Mouse (Mus musculus): Measurements from ENCODE around the gene Usp47. TPM values are rescaled to one million over a fixed set of nuclear protein-coding genes. Genes with fewer than 3 reads are reported as not detected.
"Not testable (repeated sequence)": the region's sequence is repeated elsewhere in the genome, so short reads cannot be mapped to it uniquely, and the experiment has no call there.

Gene Usp47
- polyA plus RNA-seq, 1 experiment from 2014 or later = 36.9 TPM

- no peak overlapping the region for H3K27ac ChIP-seq
- H3K9ac ChIP-seq = no peak overlapping the region
- no peaks in the 10 kb centered on the region for H3K9me3 ChIP-seq (replicated peaks)
- H3K27me3 ChIP-seq (replicated peaks) = no peaks in the 10 kb centered on the region
- no peak overlapping the region for H3K4me3 ChIP-seq
- WGBS (ENCODE audit: insufficient replicate concordance) = 44% methylated on average over 1 of the region's 1 CpGs
- no peak overlapping the region for H3K4me2 ChIP-seq
- H3K36me3 ChIP-seq = no peaks in the 10 kb centered on the region
- no peak for ATAC-seq
- peaks cover 16% of the 10 kb centered on the region for H3K4me1 ChIP-seq
These were observed 21.9 kb downstream of the Usp47 start for GRCm38 (mm10) chr7:112045249-112045648.

- WGBS (ENCODE audit: insufficient replicate concordance) = 49% methylated on average over 3 of the region's 3 CpGs
- ATAC-seq = no peak
These were observed 22.6 kb downstream of the Usp47 start for GRCm38 (mm10) chr7:112045794-112046388.

GRCm38 (mm10) chr7:112048643-112049042 lies 25.3 kb downstream of the Usp47 start:
- H3K4me2 ChIP-seq = no peak overlapping the region
- H3K4me3 ChIP-seq = no peak overlapping the region
- 71% methylated on average over 5 of the region's 5 CpGs for WGBS (ENCODE audit: insufficient replicate concordance)
- H3K9me3 ChIP-seq (replicated peaks) = no peaks in the 10 kb centered on the region
- no peak for ATAC-seq
- no peak overlapping the region for H3K9ac ChIP-seq
- no peak overlapping the region for H3K27ac ChIP-seq
- no peaks in the 10 kb centered on the region for H3K27me3 ChIP-seq (replicated peaks)
- H3K4me1 ChIP-seq = peaks cover 4% of the 10 kb centered on the region
- H3K36me3 ChIP-seq = peaks cover 4% of the 10 kb centered on the region; the same call in 1 of the 2 replicates

More at GRCm38 (mm10) chr7:112045794-112046388, 22.6 kb downstream of the Usp47 start:
- no peak overlapping the region for H3K4me3 ChIP-seq
- H3K9me3 ChIP-seq (replicated peaks) = no peaks in the 10 kb centered on the region
- no peak overlapping the region for H3K27ac ChIP-seq
- no peaks in the 10 kb centered on the region for H3K27me3 ChIP-seq (replicated peaks)
- H3K36me3 ChIP-seq = no peaks in the 10 kb centered on the region
- no peak overlapping the region for H3K4me2 ChIP-seq
- H3K9ac ChIP-seq = no peak overlapping the region
- peaks cover 12% of the 10 kb centered on the region for H3K4me1 ChIP-seq

- Histone ChIP-seq H3K9ac (no peak overlapping the region), H3K9me3 (replicated peaks) (no peaks in the 10 kb centered on the region), H3K36me3 (peaks cover 35% of the 10 kb centered on the region), H3K4me3 (no peak overlapping the region), H3K27ac (no peak overlapping the region), H3K4me2 (no peak overlapping the region), H3K27me3 (replicated peaks) (no peaks in the 10 kb centered on the region), H3K4me1 (peaks cover 4% of the 10 kb centered on the region; the same call in 1 of the 2 replicates)
- no peak for ATAC-seq
- WGBS (ENCODE audit: insufficient replicate concordance) = 88% methylated on average over 3 of the region's 3 CpGs
These were observed 30.4 kb downstream of the Usp47 start for GRCm38 (mm10) chr7:112053667-112054066.

- H3K4me2 ChIP-seq = no peak overlapping the region
- H3K36me3 ChIP-seq = peaks cover 44% of the 10 kb centered on the region
- no peaks in the 10 kb centered on the region for H3K27me3 ChIP-seq (replicated peaks)
- H3K9ac ChIP-seq = no peak overlapping the region
- H3K4me1 ChIP-seq = peaks cover 4% of the 10 kb centered on the region; the same call in 1 of the 2 replicates
- 69% methylated on average over 8 of the region's 8 CpGs for WGBS (ENCODE audit: insufficient replicate concordance)
- no peak overlapping the region for H3K4me3 ChIP-seq
- peak; percentile 74 for ATAC-seq
- H3K9me3 ChIP-seq (replicated peaks) = no peaks in the 10 kb centered on the region
- peak overlapping the region; percentile 65 for H3K27ac ChIP-seq
These were observed 32.8 kb downstream of the Usp47 start for GRCm38 (mm10) chr7:112055901-112056625.

- Histone ChIP-seq H3K27me3 (replicated peaks) (no peaks in the 10 kb centered on the region), H3K4me3 (no peak overlapping the region), H3K9me3 (replicated peaks) (no peaks in the 10 kb centered on the region), H3K9ac (no peak overlapping the region), H3K27ac (no peak overlapping the region), H3K4me2 (no peak overlapping the region), H3K4me1 (no peaks in the 10 kb centered on the region), H3K36me3 (peaks cover 52% of the 10 kb centered on the region)
- 79% methylated on average over 5 of the region's 5 CpGs for WGBS (ENCODE audit: insufficient replicate concordance)
- no peak for ATAC-seq
These were observed 51.6 kb downstream of the Usp47 start for GRCm38 (mm10) chr7:112074868-112075267.

- H3K36me3 ChIP-seq = peaks cover 73% of the 10 kb centered on the region
These were observed 59.3 kb downstream of the Usp47 start for GRCm38 (mm10) chr7:112082636-112083035.

GRCm38 (mm10) chr7:112084222-112084621 lies 60.9 kb downstream of the Usp47 start:
- no peak overlapping the region for H3K9ac ChIP-seq
- H3K4me3 ChIP-seq = no peak overlapping the region
- H3K4me2 ChIP-seq = no peak overlapping the region
- H3K36me3 ChIP-seq = peaks cover 73% of the 10 kb centered on the region
- 84% methylated on average over 2 of the region's 2 CpGs for WGBS (ENCODE audit: insufficient replicate concordance)
- H3K27me3 ChIP-seq (replicated peaks) = no peaks in the 10 kb centered on the region
- no peaks in the 10 kb centered on the region for H3K9me3 ChIP-seq (replicated peaks)
- ATAC-seq = no peak
- no peaks in the 10 kb centered on the region for H3K4me1 ChIP-seq
- no peak overlapping the region for H3K27ac ChIP-seq

More at GRCm38 (mm10) chr7:112082636-112083035, 59.3 kb downstream of the Usp47 start:
- Histone ChIP-seq H3K4me2 (no peak overlapping the region), H3K27ac (no peak overlapping the region), H3K9me3 (replicated peaks) (no peaks in the 10 kb centered on the region), H3K4me3 (no peak overlapping the region), H3K27me3 (replicated peaks) (no peaks in the 10 kb centered on the region), H3K9ac (no peak overlapping the region), H3K4me1 (no peaks in the 10 kb centered on the region)
- WGBS (ENCODE audit: insufficient replicate concordance) = 81% methylated on average over 1 of the region's 1 CpGs
- ATAC-seq = no peak

- no peaks in the 10 kb centered on the region for H3K9me3 ChIP-seq (replicated peaks)
- 48% methylated on average over 4 of the region's 4 CpGs for WGBS (ENCODE audit: insufficient replicate concordance)
- H3K27me3 ChIP-seq (replicated peaks) = no peaks in the 10 kb centered on the region
- no peaks in the 10 kb centered on the region for H3K4me1 ChIP-seq
- no peak overlapping the region for H3K9ac ChIP-seq
- H3K36me3 ChIP-seq = peaks cover 77% of the 10 kb centered on the region
- no peak overlapping the region for H3K4me3 ChIP-seq
- no peak overlapping the region for H3K4me2 ChIP-seq
- H3K27ac ChIP-seq = no peak overlapping the region
- no peak for ATAC-seq
These were observed 61.8 kb downstream of the Usp47 start for GRCm38 (mm10) chr7:112085062-112085461.

GRCm38 (mm10) chr7:112086186-112086585 lies 62.9 kb downstream of the Usp47 start:
- no peaks in the 10 kb centered on the region for H3K9me3 ChIP-seq (replicated peaks)
- no peaks in the 10 kb centered on the region for H3K4me1 ChIP-seq
- 98% methylated on average over 2 of the region's 2 CpGs for WGBS (ENCODE audit: insufficient replicate concordance)
- H3K36me3 ChIP-seq = peaks cover 77% of the 10 kb centered on the region
- no peak overlapping the region for H3K4me3 ChIP-seq
- ATAC-seq = no peak
- no peak overlapping the region for H3K9ac ChIP-seq
- H3K4me2 ChIP-seq = no peak overlapping the region
- H3K27me3 ChIP-seq (replicated peaks) = no peaks in the 10 kb centered on the region
- no peak overlapping the region for H3K27ac ChIP-seq

GRCm38 (mm10) chr7:112094923-112095322 lies 71.6 kb downstream of the Usp47 start:
- H3K4me2 ChIP-seq; H3K9me3 ChIP-seq (replicated peaks); ATAC-seq; H3K4me3 ChIP-seq; H3K9ac ChIP-seq; H3K27ac ChIP-seq; H3K27me3 ChIP-seq (replicated peaks); H3K4me1 ChIP-seq: not testable (repeated sequence)
- WGBS (ENCODE audit: insufficient replicate concordance) = 85% methylated on average over 4 of the region's 4 CpGs
- peaks cover 95% of the 10 kb centered on the region for H3K36me3 ChIP-seq

- no peaks in the 10 kb centered on the region for H3K27me3 ChIP-seq (replicated peaks)
- WGBS (ENCODE audit: insufficient replicate concordance) = 86% methylated on average over 2 of the region's 2 CpGs
- peaks cover 94% of the 10 kb centered on the region for H3K36me3 ChIP-seq
- H3K4me2 ChIP-seq = no peak overlapping the region
- H3K9me3 ChIP-seq (replicated peaks) = no peaks in the 10 kb centered on the region
- H3K9ac ChIP-seq = no peak overlapping the region
- H3K27ac ChIP-seq = no peak overlapping the region
- ATAC-seq = no peak
- 0 out of 2 replicates have a peak, but pooled peaks cover 6% of the 10 kb centered on the region for H3K4me1 ChIP-seq
- no peak overlapping the region for H3K4me3 ChIP-seq
These were observed 77.6 kb downstream of the Usp47 start for GRCm38 (mm10) chr7:112100887-112101286.
